Mouse (Mus musculus) forebrain, embryonic 14.5 days (tissue): ENCODE results near the gene Pprc1. TPM values are rescaled to one million over a fixed set of nuclear protein-coding genes. Genes with fewer than 3 reads are reported as not detected.

ENCODE experiments used
- ATAC-seq: fragments of 200-750 bp; cut with Nextera tagmentation; 2 replicates; pipeline ENCODE4 v1.8.0; 2017; ENCODE audit warnings: mild to moderate bottlenecking, moderate library complexity
- DNase-seq: peaks from one replicate; pipeline ENCODE4 v3.0.0-alpha.2; 2015; ENCODE audit warnings: low spot score
- H3K27ac ChIP-seq: fragments of 300-500 bp; sonication (generic); 2 replicates; pipeline ENCODE4 v1.5.1; 2014; ENCODE audit warnings: low read depth, mild to moderate bottlenecking, control low read depth, low read length, moderate library complexity
- H3K27me3 ChIP-seq: fragments of 300-500 bp; sonication (generic); replicated peaks from 2 replicates; pipeline ENCODE4 v1.6.1; 2014; ENCODE audit warnings: low read length, control low read depth, mixed read lengths; ENCODE audit not compliant: control insufficient read depth, insufficient read depth
- H3K36me3 ChIP-seq: fragments of 300-500 bp; sonication (generic); 2 replicates; pipeline ENCODE4 v1.6.1; 2014; ENCODE audit warnings: low read length, control low read depth; ENCODE audit not compliant: control insufficient read depth, insufficient read depth
- H3K4me1 ChIP-seq: fragments of 300-500 bp; sonication (generic); 2 replicates; pipeline ENCODE4 v1.6.1; 2014; ENCODE audit warnings: antibody characterized with exemption, low read length, control low read depth; ENCODE audit not compliant: control insufficient read depth, insufficient read depth
- H3K4me2 ChIP-seq: fragments of 300-500 bp; sonication (generic); 2 replicates; pipeline ENCODE4 v1.6.1; 2014; ENCODE audit warnings: mild to moderate bottlenecking, control low read depth, low read length
- H3K4me3 ChIP-seq: fragments of 300-500 bp; sonication (generic); 2 replicates; pipeline ENCODE4 v1.5.1; 2014; ENCODE audit warnings: low read depth, low read length, control low read depth
- H3K9ac ChIP-seq: fragments of 300-500 bp; sonication (generic); 2 replicates; pipeline ENCODE4 v1.6.1; 2014; ENCODE audit warnings: mild to moderate bottlenecking, low read length, control low read depth, moderate library complexity
- H3K9me3 ChIP-seq: fragments of 300-500 bp; sonication (generic); replicated peaks from 2 replicates; pipeline ENCODE4 v1.6.1; 2016; ENCODE audit warnings: low read length, control low read depth, mixed read lengths; ENCODE audit not compliant: control insufficient read depth
- WGBS: fragments of 180-500 bp; shearing (Covaris S2); extraction: QIAGEN DNeasy Blood & Tissue Kit; methylation state at CpG from one replicate; pipeline ENCODE4 v1.1.7; 2014; 5-methylcytosine and 5-hydroxymethylcytosine counted together
- polyA plus RNA-seq: library from polyadenylated mRNA; unstranded; fragments of >200 nt; fragmentation: Nextera tagmentation; extraction: Ambion mirVana; gene quantifications from 2 replicates; pipeline ENCODE4 v1.2.1, GENCODE M21; 2014

Pprc1 gene
- polyA plus RNA-seq, 1 experiment from 2014 or later, result 24.1 TPM

DNA sequence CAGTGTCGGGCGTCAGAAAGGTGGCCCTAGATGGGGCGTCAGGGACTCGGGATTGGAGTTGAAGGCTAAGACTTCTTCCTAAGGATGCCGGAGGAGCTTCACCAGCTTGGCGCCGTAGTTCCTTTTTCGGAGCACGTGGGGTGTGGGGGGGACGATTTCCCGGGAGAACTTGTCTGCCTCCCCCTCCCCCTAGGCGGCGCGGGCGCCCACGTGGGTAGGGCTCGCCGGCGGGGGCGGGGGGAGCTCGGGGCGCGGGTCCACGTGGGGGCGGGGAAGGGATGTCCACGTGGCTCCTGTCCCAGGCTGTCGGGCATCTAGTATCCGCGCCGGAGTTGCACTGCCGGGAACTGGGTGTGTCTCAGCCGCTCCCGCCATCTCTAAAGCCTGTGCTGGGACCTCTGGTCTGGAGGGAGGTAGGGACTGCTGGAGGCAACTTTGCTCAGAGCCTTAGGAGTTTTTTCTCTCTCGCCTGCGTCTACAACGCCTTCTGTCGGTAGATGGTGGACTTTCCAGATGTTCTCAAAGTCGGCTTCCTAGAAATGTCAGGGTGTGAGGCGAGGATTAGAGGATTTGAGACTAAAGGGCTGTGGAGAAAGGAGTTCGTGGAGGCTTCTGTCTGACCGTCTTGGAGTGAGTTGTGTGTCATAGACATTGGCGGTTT is 12.4 kb downstream of the Pprc1 start:
- Histone ChIP-seq H3K9me3 (no peaks in the 10 kb centered on the region), H3K4me3 (peak overlapping the region; percentile 95), H3K4me2 (peak overlapping the region; percentile 88), H3K9ac (peak overlapping the region; percentile 69), H3K36me3 (peaks cover 9% of the 10 kb centered on the region), H3K27me3 (no peaks in the 10 kb centered on the region), H3K27ac (peak overlapping the region; percentile 82), H3K4me1 (0 out of 2 replicates have a peak, but pooled peaks cover 8% of the 10 kb centered on the region)
- WGBS, result under 1% methylated on average over 29 of the region's 42 CpGs
- DNase-seq (peak; percentile 79), ATAC-seq (peak; percentile 58)

DNA sequence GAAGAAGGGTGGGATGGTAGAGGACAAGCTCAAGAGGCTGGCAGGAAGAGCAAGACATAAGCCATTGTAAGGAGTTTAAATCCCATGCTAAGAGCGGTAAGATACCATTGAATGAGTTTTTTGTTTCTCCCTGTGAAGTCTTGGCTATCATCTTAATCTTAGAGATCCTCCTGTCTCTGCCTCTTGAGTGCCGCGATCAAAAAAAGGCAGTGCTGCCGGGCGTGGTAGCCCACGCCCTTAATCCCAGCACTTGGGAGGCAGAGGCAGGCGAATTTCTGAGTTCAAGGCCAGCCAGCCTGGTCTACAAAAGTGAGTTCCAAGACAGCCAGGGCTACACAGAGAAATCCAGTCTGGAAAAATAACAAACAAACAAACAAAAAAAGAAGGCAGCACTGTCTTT is 13.8 kb downstream of the Pprc1 start:
- Histone ChIP-seq H3K4me1 (0 out of 2 replicates have a peak, but pooled peaks cover 8% of the 10 kb centered on the region), H3K9ac (no peak overlapping the region), H3K36me3 (peaks cover 23% of the 10 kb centered on the region), H3K9me3 (no peaks in the 10 kb centered on the region), H3K27ac (no peak overlapping the region), H3K4me3 (no peak overlapping the region), H3K4me2 (no peak overlapping the region), H3K27me3 (no peaks in the 10 kb centered on the region)
- no peak for DNase-seq
- no peak for ATAC-seq
- WGBS, result 94% methylated on average over 7 of the region's 7 CpGs

DNA sequence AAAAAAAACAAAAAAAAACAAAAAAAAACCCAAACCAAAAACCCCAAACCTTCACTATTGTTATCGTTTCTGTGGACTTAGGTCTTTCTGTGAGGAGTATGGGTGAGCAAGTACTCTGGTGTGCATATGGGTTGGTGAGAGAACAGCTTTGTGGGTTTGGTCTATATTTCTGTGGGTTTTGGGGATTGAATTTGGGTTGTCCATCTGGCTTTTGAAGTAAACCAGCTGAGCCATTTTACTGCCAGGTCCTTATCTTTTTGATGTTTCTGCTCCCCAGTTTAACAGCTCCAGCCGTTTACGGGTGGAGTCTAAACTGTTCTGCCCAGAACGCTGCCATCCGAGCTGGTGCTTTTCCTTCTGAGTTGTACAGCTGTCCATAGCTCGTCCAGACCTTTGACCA is 16.2 kb downstream of the Pprc1 start:
- no peak overlapping the region for H3K9ac ChIP-seq
- DNase-seq (no peak), ATAC-seq (no peak)
- H3K9me3 ChIP-seq, result no peaks in the 10 kb centered on the region
- H3K36me3 ChIP-seq, result peaks cover 47% of the 10 kb centered on the region
- H3K4me2 ChIP-seq, result no peak overlapping the region
- WGBS, result 87% methylated on average over 6 of the region's 6 CpGs
- no peaks in the 10 kb centered on the region for H3K27me3 ChIP-seq
- H3K4me3 ChIP-seq, result no peak overlapping the region
- H3K4me1 ChIP-seq, result 0 out of 2 replicates have a peak, but pooled peaks cover 8% of the 10 kb centered on the region
- no peak overlapping the region for H3K27ac ChIP-seq

DNA sequence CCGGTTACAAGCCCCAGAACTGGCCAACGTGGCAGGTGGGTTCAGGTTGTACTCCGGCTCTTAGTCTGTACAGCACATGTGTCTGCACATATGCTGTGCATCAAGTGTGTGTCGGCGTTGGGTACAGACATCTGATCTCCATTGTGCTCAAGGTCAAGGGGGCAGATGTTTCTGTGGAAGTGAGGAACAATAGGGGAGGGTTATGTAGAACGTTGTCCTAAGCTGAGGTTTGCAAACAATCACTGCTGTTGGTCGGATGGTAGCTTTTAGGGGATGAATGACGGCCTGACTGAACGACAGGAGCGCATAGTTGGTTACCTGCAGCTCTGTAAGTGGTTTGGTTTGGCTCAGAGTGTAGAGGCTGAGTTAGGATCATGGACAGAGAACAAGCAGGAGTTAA is 23.4 kb downstream of the Pprc1 start:
- H3K9me3 ChIP-seq, result no peaks in the 10 kb centered on the region
- no peak for ATAC-seq
- H3K9ac ChIP-seq, result no peak overlapping the region
- no peak overlapping the region for H3K4me3 ChIP-seq
- no peaks in the 10 kb centered on the region for H3K4me1 ChIP-seq
- H3K27ac ChIP-seq, result no peak overlapping the region
- no peak for DNase-seq
- H3K4me2 ChIP-seq, result no peak overlapping the region
- no peaks in the 10 kb centered on the region for H3K27me3 ChIP-seq
- WGBS, result 87% methylated on average over 10 of the region's 10 CpGs
- peaks cover 96% of the 10 kb centered on the region for H3K36me3 ChIP-seq

DNA sequence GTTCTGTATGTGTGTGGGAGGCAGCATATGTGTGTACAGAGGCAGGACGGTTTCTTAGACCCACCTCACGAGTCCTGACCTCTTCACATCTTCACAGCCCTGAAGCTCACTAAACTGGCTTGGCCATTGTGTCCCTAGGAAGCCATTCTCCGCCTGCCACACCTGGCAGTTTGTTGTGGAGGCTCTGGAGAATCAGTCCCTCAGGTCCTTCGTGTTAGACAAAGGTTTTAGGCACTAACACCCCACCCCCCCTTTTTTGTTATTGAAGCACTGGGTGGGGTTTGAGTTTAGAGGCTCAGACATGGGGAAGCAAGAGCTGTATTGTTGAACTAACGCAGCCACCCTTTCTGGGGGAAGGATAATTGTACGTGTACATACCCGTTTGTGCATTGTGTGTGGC is 28.6 kb downstream of the Pprc1 start:
- Histone ChIP-seq H3K36me3 (peaks cover 55% of the 10 kb centered on the region), H3K4me1 (peaks cover 8% of the 10 kb centered on the region), H3K27ac (no peak overlapping the region), H3K4me3 (no peak overlapping the region), H3K27me3 (no peaks in the 10 kb centered on the region), H3K9ac (no peak overlapping the region), H3K4me2 (no peak overlapping the region), H3K9me3 (no peaks in the 10 kb centered on the region)
- 75% methylated on average over 7 of the region's 7 CpGs for WGBS
- DNase-seq, result no peak
- ATAC-seq, result no peak

DNA sequence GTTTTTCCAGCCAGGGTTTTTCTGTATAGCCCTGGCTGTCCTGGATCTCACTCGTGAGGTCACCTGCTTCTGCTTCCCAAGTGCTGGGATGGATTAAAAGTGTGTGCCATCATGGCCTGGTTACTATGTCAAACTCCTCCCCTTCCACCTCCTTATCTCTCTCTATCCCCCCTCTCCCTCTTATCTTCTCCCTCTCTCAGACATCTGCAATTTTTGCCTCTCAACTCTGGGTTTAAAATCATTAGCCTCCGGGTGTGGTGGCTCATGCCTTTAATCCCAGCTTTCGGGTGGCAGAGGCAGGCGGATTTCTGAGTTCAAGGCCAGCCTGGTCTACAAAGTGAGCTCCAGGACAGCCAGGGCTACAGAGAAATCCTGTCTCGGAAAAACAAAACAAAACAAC is 29.6 kb downstream of the Pprc1 start:
- H3K4me1 ChIP-seq, result peaks cover 8% of the 10 kb centered on the region
- no peaks in the 10 kb centered on the region for H3K27me3 ChIP-seq
- DNase-seq (no peak), ATAC-seq (no peak)
- H3K9me3 ChIP-seq, result no peaks in the 10 kb centered on the region
- H3K4me3 ChIP-seq, result no peak overlapping the region
- H3K9ac ChIP-seq, result no peak overlapping the region
- peaks cover 54% of the 10 kb centered on the region for H3K36me3 ChIP-seq
- no peak overlapping the region for H3K27ac ChIP-seq
- H3K4me2 ChIP-seq, result no peak overlapping the region
- WGBS, result 92% methylated on average over 5 of the region's 5 CpGs

DNA sequence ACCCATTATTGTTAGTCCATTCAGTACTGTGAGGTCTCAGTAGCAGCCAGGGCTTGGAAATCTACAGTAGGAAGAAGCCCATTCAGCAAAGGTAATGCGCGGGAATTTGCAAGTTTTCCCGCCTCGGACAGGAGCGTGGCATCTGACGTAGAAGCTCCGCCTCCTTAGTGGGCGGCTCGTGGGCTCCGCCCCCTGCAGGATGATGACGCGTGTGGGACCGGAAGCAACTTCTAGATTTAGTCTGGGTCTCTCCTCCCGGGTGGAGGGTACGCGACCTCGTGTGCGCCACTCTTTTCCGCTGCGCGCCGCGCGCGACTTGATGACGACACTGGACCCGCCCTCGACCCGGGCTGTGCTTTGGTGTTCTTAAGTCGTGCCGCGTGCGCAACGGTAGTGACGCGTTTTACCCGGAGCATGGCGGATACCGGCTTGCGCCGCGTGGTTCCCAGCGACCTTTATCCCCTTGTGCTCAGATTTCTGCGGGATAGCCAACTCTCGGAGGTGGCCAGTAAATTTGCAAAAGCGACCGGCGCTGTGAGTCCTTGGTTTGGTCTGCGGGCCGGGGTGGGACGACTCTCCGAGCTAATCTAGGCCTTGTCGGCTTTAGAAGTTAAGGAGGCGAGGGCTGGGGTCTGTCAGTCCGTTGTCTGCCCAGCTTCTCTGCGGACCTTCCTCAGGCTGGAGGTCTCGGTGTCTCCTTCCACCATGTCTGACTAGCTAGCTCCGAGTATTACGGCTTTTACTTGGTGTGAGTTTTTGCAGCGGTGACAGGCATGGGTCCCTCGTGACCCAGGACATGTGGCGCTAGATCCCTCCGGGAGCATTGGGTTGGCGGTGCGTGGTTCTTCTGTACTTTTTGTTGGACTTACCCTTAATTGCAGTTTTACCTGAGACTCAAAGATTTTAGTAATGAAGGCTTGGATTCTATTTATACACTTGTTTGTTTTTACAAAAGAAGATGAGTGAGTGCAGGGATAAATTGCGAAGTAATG is 31.2 kb downstream of the Pprc1 start, which contains the start of gene Nolc1:
Gene Nolc1, plus strand, starts transcription at position 248 of the 992 bp plus-strand sequence.
- DNase-seq (peak; percentile 99), ATAC-seq (peak; percentile 97)
- Histone ChIP-seq H3K4me1 (peaks cover 8% of the 10 kb centered on the region), H3K4me2 (peak within 1 kb of the TSS; percentile 74), H3K27ac (peak within 1 kb of the TSS; percentile 22; the same call in 1 of the 2 replicates), H3K27me3 (no peaks in the 10 kb centered on the region), H3K9ac (peak within 1 kb of the TSS; percentile 75), H3K36me3 (peaks cover 55% of the 10 kb centered on the region), H3K4me3 (peak within 1 kb of the TSS; percentile 79), H3K9me3 (no peaks in the 10 kb centered on the region)
- WGBS, result under 1% methylated on average over 66 of the region's 66 CpGs

DNA sequence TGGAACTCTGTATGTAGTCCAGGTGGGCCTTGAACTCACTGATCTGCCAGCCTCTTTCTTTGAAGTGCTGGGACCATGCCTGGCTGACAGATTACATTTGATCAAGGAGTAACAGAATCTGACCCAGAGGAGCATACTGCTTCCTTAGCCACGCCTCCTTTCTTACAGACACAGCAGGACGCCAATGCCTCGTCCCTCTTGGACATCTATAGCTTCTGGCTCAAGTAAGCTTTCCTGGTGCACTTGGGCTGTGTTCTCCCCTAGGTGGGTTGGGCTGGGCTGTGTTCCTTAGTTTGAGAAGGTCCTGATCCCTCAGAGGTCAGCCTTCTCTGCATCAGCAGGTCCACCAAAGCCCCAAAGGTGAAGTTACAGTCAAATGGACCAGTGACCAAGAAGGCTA is 33.8 kb downstream of the Pprc1 start:
- 51% methylated on average over 3 of the region's 3 CpGs for WGBS
- H3K27me3 ChIP-seq, result no peaks in the 10 kb centered on the region
- no peak overlapping the region for H3K9ac ChIP-seq
- no peaks in the 10 kb centered on the region for H3K9me3 ChIP-seq
- H3K36me3 ChIP-seq, result peaks cover 57% of the 10 kb centered on the region
- no peak for ATAC-seq
- no peak overlapping the region for H3K27ac ChIP-seq
- H3K4me2 ChIP-seq, result no peak overlapping the region
- H3K4me3 ChIP-seq, result no peak overlapping the region
- H3K4me1 ChIP-seq, result peaks cover 8% of the 10 kb centered on the region
- no peak for DNase-seq
